Mouse (Mus musculus): ENCODE measurements at regions not wholly inside any gene's neighbourhood (a gene's known extent, or its start where the extent isn't known, plus 50 kb on each side); places are given as distances from the start of the nearest gene placed in this dataset.
A peak's percentile ranks its signal among the peaks of the same experiment; 100 is the strongest.

GRCm38 (mm10) chr7:136397101-136397500 lies 497.3 kb upstream of the Mgmt start:
- no peak for DNase-seq (ENCODE audit: extremely low spot score in 1 of 2, low spot score in 1 of 2)

- no peak for DNase-seq (ENCODE audit: extremely low spot score in 1 of 2, low spot score in 1 of 2)
These were observed 491.5 kb upstream of the Mgmt start for GRCm38 (mm10) chr7:136402688-136403597.

GRCm38 (mm10) chr7:136405391-136405790 lies 489.0 kb upstream of the Mgmt start:
- DNase-seq (ENCODE audit: extremely low spot score in 1 of 2, low spot score in 1 of 2) = no peak

GRCm38 (mm10) chr7:136406258-136407100 lies 487.9 kb upstream of the Mgmt start:
- no peak for DNase-seq (ENCODE audit: extremely low spot score in 1 of 2, low spot score in 1 of 2)

- no peak for DNase-seq (ENCODE audit: extremely low spot score in 1 of 2, low spot score in 1 of 2)
These were observed 479.6 kb upstream of the Mgmt start for GRCm38 (mm10) chr7:136414808-136415207.

- no peak for DNase-seq (ENCODE audit: extremely low spot score in 1 of 2, low spot score in 1 of 2)
These were observed 477.1 kb upstream of the Mgmt start for GRCm38 (mm10) chr7:136417327-136417726.

- no peak for DNase-seq (ENCODE audit: extremely low spot score in 1 of 2, low spot score in 1 of 2)
These were observed 470.4 kb upstream of the Mgmt start for GRCm38 (mm10) chr7:136423846-136424531.

- DNase-seq (ENCODE audit: extremely low spot score in 1 of 2, low spot score in 1 of 2) = no peak
These were observed 467.2 kb upstream of the Mgmt start for GRCm38 (mm10) chr7:136427164-136427563.

- no peak for DNase-seq (ENCODE audit: extremely low spot score in 1 of 2, low spot score in 1 of 2)
These were observed 464.1 kb upstream of the Mgmt start for GRCm38 (mm10) chr7:136430085-136431011.

- no peak for DNase-seq (ENCODE audit: extremely low spot score in 1 of 2, low spot score in 1 of 2)
These were observed 460.7 kb upstream of the Mgmt start for GRCm38 (mm10) chr7:136433699-136434098.

GRCm38 (mm10) chr7:136434510-136434909 lies 459.9 kb upstream of the Mgmt start:
- peak in 1 of 2 experiments; percentile 8 for DNase-seq (ENCODE audit: extremely low spot score in 1 of 2, low spot score in 1 of 2)

- DNase-seq (ENCODE audit: extremely low spot score in 1 of 2, low spot score in 1 of 2) = no peak
These were observed 451.0 kb upstream of the Mgmt start for GRCm38 (mm10) chr7:136443436-136443835.

GRCm38 (mm10) chr7:136445091-136445490 lies 449.3 kb upstream of the Mgmt start:
- DNase-seq (ENCODE audit: extremely low spot score in 1 of 2, low spot score in 1 of 2) = no peak

- no peak for DNase-seq (ENCODE audit: extremely low spot score in 1 of 2, low spot score in 1 of 2)
These were observed 445.1 kb upstream of the Mgmt start for GRCm38 (mm10) chr7:136449286-136449685.

- no peak for DNase-seq (ENCODE audit: extremely low spot score in 1 of 2, low spot score in 1 of 2)
These were observed 442.6 kb upstream of the Mgmt start for GRCm38 (mm10) chr7:136451672-136452361.

GRCm38 (mm10) chr7:136452561-136452960 lies 441.9 kb upstream of the Mgmt start:
- no peak for DNase-seq (ENCODE audit: extremely low spot score in 1 of 2, low spot score in 1 of 2)

GRCm38 (mm10) chr7:136457171-136457570 lies 437.2 kb upstream of the Mgmt start:
- DNase-seq (ENCODE audit: extremely low spot score in 1 of 2, low spot score in 1 of 2) = no peak

GRCm38 (mm10) chr7:136457867-136458448 lies 436.5 kb upstream of the Mgmt start:
- DNase-seq (ENCODE audit: extremely low spot score in 1 of 2, low spot score in 1 of 2) = no peak

GRCm38 (mm10) chr7:136477135-136477534 lies 417.3 kb upstream of the Mgmt start:
- no peak for DNase-seq (ENCODE audit: extremely low spot score in 1 of 2, low spot score in 1 of 2)

All from layer of hippocampus, postnatal 25 days (tissue).